ENCODE assay signal across 8 mouse cellular contexts in the genomic region with DNA sequence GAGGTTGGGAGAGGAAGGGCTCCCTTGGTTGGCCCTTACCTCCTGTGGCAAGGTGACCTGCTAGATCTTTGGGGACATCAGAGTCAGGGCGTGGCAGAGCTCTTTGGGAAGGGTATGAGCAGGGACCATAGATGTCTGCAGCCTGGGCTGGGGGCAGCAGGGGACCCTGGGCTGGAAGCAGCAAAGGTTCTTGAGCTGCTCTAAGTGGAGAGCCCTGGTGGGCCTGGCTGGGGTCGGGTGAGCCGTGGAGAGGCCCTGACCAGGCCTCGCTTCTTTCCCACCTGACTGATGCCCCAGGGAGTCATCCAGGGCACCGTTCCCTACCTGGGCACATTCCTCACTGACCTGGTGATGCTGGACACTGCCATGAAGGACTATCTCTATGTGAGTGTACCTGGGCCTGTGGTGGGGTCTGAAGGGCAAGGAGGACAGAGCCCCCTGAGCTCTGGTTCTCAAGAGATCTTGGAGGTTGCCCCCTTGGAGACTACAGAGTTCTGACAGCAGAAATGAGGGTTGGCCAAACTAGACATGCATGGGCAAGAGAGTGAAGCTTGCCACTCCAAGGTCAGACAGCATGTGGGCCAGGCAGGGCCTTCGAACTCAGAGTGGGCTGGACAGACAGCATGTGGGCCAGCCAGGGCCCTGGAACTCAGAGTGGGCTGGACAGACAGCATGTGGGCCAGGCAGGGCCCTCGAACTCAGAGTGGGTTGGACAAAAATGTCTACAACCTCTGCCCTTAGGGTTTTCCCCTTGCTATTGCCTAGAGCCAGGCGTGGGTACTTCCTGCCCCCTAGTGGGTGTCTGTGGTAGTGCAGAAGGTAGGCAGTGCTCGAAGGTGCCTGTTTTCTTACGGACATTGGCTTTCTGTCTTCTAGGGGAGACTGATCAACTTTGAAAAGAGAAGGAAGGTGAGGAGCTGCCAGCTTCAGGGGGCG. TPM values are rescaled to one million over a fixed set of nuclear protein-coding genes. Genes with fewer than 3 reads are reported as not detected.
DNase-seq lines count a peak whose midpoint lies in the region; ATAC-seq and TF ChIP-seq lines count a peak whose summit lies in the region.

No protein-coding gene starts in this region.

- WGBS in heart, embryonic 15.5 days: 52% methylated on average over 11 of the region's 11 CpGs
- 47% methylated on average over 11 of the region's 11 CpGs for WGBS in lung, embryonic 16.5 days

- H3K4me1 ChIP-seq in embryonic fibroblast, embryonic 13.5 days (ENCODE audit: control insufficient read depth, insufficient read depth, low read length): no peaks in the 10 kb centered on the region
- 0 out of 2 replicates have a peak, but pooled peaks cover 3% of the 10 kb centered on the region for H3K4me1 ChIP-seq in heart, embryonic 15.5 days (replicated peaks)
- no peaks in the 10 kb centered on the region for H3K4me1 ChIP-seq in lung, embryonic 16.5 days (replicated peaks; ENCODE audit: control insufficient read depth, insufficient read depth, low read length)

- peak; percentile 93 for TF ChIP-seq CTCF in embryonic fibroblast, embryonic 13.5 days (IDR thresholded peaks at IDR 0.05; ENCODE audit: borderline replicate concordance, insufficient read depth, low read length)

- ATAC-seq in CD4-positive, CD25-positive, alpha-beta regulatory T cell, adult 4 months: peak; percentile 96
- peak; percentile 24; the same call in 1 of the 2 replicates for ATAC-seq in heart, embryonic 15.5 days (replicated peaks; ENCODE audit: insufficient number of reproducible peaks, insufficient read depth, low FRiP score, low read depth)
- ATAC-seq in lung, embryonic 16.5 days (ENCODE audit: low read depth): peak; percentile 74

- peak; percentile 67 to 79 for DNase-seq in adrenal gland, postnatal 4 days (ENCODE audit: low spot score in 2 of 2)
- DNase-seq in kidney, postnatal 10 days: peak; percentile 92
- DNase-seq in ovary, postnatal 10 days (ENCODE audit: low spot score): peak; percentile 76
- DNase-seq in thymus, postnatal 0 days (ENCODE audit: low spot score): peak; percentile 77

- H3K27me3 ChIP-seq in heart, embryonic 15.5 days: no peaks in the 10 kb centered on the region
- H3K27me3 ChIP-seq in lung, embryonic 16.5 days (ENCODE audit: control insufficient read depth, insufficient read depth, low read depth, low read length): no peaks in the 10 kb centered on the region

- peaks cover 55% of the 10 kb centered on the region for H3K36me3 ChIP-seq in heart, embryonic 15.5 days
- H3K36me3 ChIP-seq in lung, embryonic 16.5 days (ENCODE audit: control insufficient read depth, insufficient read depth, low read length): peaks cover 34% of the 10 kb centered on the region

- H3K27ac ChIP-seq in embryonic fibroblast, embryonic 13.5 days (ENCODE audit: insufficient read depth, low read length): no peak overlapping the region
- H3K27ac ChIP-seq in heart, embryonic 15.5 days: no peak overlapping the region
- no peak overlapping the region for H3K27ac ChIP-seq in lung, embryonic 16.5 days (ENCODE audit: low read length)

- TF ChIP-seq POLR2A in embryonic fibroblast, embryonic 13.5 days (IDR thresholded peaks at IDR 0.05; ENCODE audit: low read depth, low read length): no peak

- H3K9me3 ChIP-seq in heart, embryonic 15.5 days (replicated peaks): no peaks in the 10 kb centered on the region
- H3K9me3 ChIP-seq in lung, embryonic 16.5 days (ENCODE audit: control insufficient read depth, low read length): no peaks in the 10 kb centered on the region

- no peak overlapping the region for H3K4me3 ChIP-seq in embryonic fibroblast, embryonic 13.5 days (ENCODE audit: insufficient read depth, low read length)
- H3K4me3 ChIP-seq in heart, embryonic 15.5 days: no peak overlapping the region
- no peak overlapping the region for H3K4me3 ChIP-seq in lung, embryonic 16.5 days (ENCODE audit: low read length)

- H3K9ac ChIP-seq in heart, embryonic 15.5 days: no peak overlapping the region
- no peak overlapping the region for H3K9ac ChIP-seq in lung, embryonic 16.5 days (ENCODE audit: low read length)

- no peak overlapping the region for H3K4me2 ChIP-seq in heart, embryonic 15.5 days
- H3K4me2 ChIP-seq in lung, embryonic 16.5 days (ENCODE audit: low read depth, low read length): no peak overlapping the region

RNA-seq across cellular contexts. Expression of gene Cel, which starts 15.7 kb away (rescaled TPM):
- polyA plus RNA-seq in CD4-positive, CD25-positive, alpha-beta regulatory T cell, adult 4 months (2017; shearing (Covaris generic)): not detected
- total RNA-seq in adrenal gland, postnatal 4 days (2021): 1,000 to 10,000 TPM in 1 of 2 experiments, under 1 TPM in 1; 0.42 to 1,494 TPM
- not detected in 2 replicates for polyA plus RNA-seq in embryonic fibroblast, embryonic 13.5 days (2011; ENCODE audit: insufficient read length, low read depth, missing spikeins)
- 0.25 TPM in 1 of 2 replicates, not detected in the other for polyA plus RNA-seq in heart, embryonic 15.5 days (2015; fragmentation: Nextera tagmentation; extraction: Ambion mirVana)
- 0.10 and 0.23 TPM in 2 replicates for polyA plus RNA-seq in lung, embryonic 16.5 days (2015; fragmentation: Nextera tagmentation; extraction: Ambion mirVana)
- 0.44 and 0.50 TPM in 2 replicates for polyA plus RNA-seq in thymus, postnatal 0 days (2015; fragmentation: Nextera tagmentation; extraction: Ambion mirVana)

RNA-seq across cellular contexts. Expression of gene Ralgds, which starts 34.6 kb away (rescaled TPM):
- polyA plus RNA-seq in CD4-positive, CD25-positive, alpha-beta regulatory T cell, adult 4 months (2017; shearing (Covaris generic)): 1 to 10 TPM; 4.3 to 8.8 TPM
- total RNA-seq in adrenal gland, postnatal 4 days (2021): 10 to 100 TPM; 65.0 to 67.0 TPM
- 26.5 and 36.9 TPM in 2 replicates for polyA plus RNA-seq in embryonic fibroblast, embryonic 13.5 days (2011; ENCODE audit: insufficient read length, low read depth, missing spikeins)
- 17.5 and 24.6 TPM in 2 replicates for polyA plus RNA-seq in heart, embryonic 15.5 days (2015; fragmentation: Nextera tagmentation; extraction: Ambion mirVana)
- 27.3 and 27.9 TPM in 2 replicates for polyA plus RNA-seq in lung, embryonic 16.5 days (2015; fragmentation: Nextera tagmentation; extraction: Ambion mirVana)
- polyA plus RNA-seq in thymus, postnatal 0 days (2015; fragmentation: Nextera tagmentation; extraction: Ambion mirVana): 13.3 and 15.7 TPM in 2 replicates

RNA-seq across cellular contexts. Expression of gene Gtf3c5, which starts 36.0 kb away (rescaled TPM):
- polyA plus RNA-seq in CD4-positive, CD25-positive, alpha-beta regulatory T cell, adult 4 months (2017; shearing (Covaris generic)): 10 to 100 TPM; 18.5 to 27.0 TPM
- 10 to 100 TPM; 27.0 to 28.3 TPM for total RNA-seq in adrenal gland, postnatal 4 days (2021)
- polyA plus RNA-seq in embryonic fibroblast, embryonic 13.5 days (2011; ENCODE audit: insufficient read length, low read depth, missing spikeins): 15.1 and 23.1 TPM in 2 replicates
- polyA plus RNA-seq in heart, embryonic 15.5 days (2015; fragmentation: Nextera tagmentation; extraction: Ambion mirVana): 24.0 and 27.8 TPM in 2 replicates
- polyA plus RNA-seq in lung, embryonic 16.5 days (2015; fragmentation: Nextera tagmentation; extraction: Ambion mirVana): 45.0 and 45.7 TPM in 2 replicates
- 18.8 and 20.7 TPM in 2 replicates for polyA plus RNA-seq in thymus, postnatal 0 days (2015; fragmentation: Nextera tagmentation; extraction: Ambion mirVana)

RNA-seq across cellular contexts. Expression of gene Gm10134, which starts 41.6 kb away (rescaled TPM):
- polyA plus RNA-seq in CD4-positive, CD25-positive, alpha-beta regulatory T cell, adult 4 months (2017; shearing (Covaris generic)): not detected
- total RNA-seq in adrenal gland, postnatal 4 days (2021): 1 to 10 TPM; 3.4 to 5.2 TPM
- not detected in 2 replicates for polyA plus RNA-seq in embryonic fibroblast, embryonic 13.5 days (2011; ENCODE audit: insufficient read length, low read depth, missing spikeins)
- 1.3 and 1.5 TPM in 2 replicates for polyA plus RNA-seq in heart, embryonic 15.5 days (2015; fragmentation: Nextera tagmentation; extraction: Ambion mirVana)
- polyA plus RNA-seq in lung, embryonic 16.5 days (2015; fragmentation: Nextera tagmentation; extraction: Ambion mirVana): 3.4 and 3.7 TPM in 2 replicates
- 2.6 and 3.6 TPM in 2 replicates for polyA plus RNA-seq in thymus, postnatal 0 days (2015; fragmentation: Nextera tagmentation; extraction: Ambion mirVana)

RNA-seq across cellular contexts. Expression of gene Gbgt1, which starts 50.8 kb away (rescaled TPM):
- polyA plus RNA-seq in CD4-positive, CD25-positive, alpha-beta regulatory T cell, adult 4 months (2017; shearing (Covaris generic)): not detected
- 1 to 10 TPM; 8.2 to 8.3 TPM for total RNA-seq in adrenal gland, postnatal 4 days (2021)
- polyA plus RNA-seq in embryonic fibroblast, embryonic 13.5 days (2011; ENCODE audit: insufficient read length, low read depth, missing spikeins): not detected in 2 replicates
- 0.67 and 1.1 TPM in 2 replicates for polyA plus RNA-seq in heart, embryonic 15.5 days (2015; fragmentation: Nextera tagmentation; extraction: Ambion mirVana)
- polyA plus RNA-seq in lung, embryonic 16.5 days (2015; fragmentation: Nextera tagmentation; extraction: Ambion mirVana): 1.1 and 1.5 TPM in 2 replicates
- 0.35 and 0.88 TPM in 2 replicates for polyA plus RNA-seq in thymus, postnatal 0 days (2015; fragmentation: Nextera tagmentation; extraction: Ambion mirVana)

Comparison
In these comparisons a context has a peak if more than half of its experiments do, and no peak if none do; other contexts are left out.
1. ATAC-seq: peak in every context shown above with its lines; median percentile 96 in CD4-positive, CD25-positive, alpha-beta regulatory T cell, adult 4 months; 74 in lung, embryonic 16.5 days; 24 in heart, embryonic 15.5 days.